Mouse (Mus musculus) layer of hippocampus, adult 8-10 months (tissue): ENCODE measurements around the gene Gm21834. TPM values are rescaled to one million over a fixed set of nuclear protein-coding genes. Genes with fewer than 3 reads are reported as not detected.

ENCODE experiments used
- DNase-seq, 2 experiments: peaks; one replicate each; pipeline ENCODE4 v3.0.0; 2022; ENCODE audit warnings: low spot score in 2 of 2
- total RNA-seq, 4 experiments: library from RNA; stranded (reverse); gene quantifications; 2 replicates each; pipeline ENCODE4 v1.2.4; 2022

The Gm21834 gene
- total RNA-seq: not detected

DNA sequence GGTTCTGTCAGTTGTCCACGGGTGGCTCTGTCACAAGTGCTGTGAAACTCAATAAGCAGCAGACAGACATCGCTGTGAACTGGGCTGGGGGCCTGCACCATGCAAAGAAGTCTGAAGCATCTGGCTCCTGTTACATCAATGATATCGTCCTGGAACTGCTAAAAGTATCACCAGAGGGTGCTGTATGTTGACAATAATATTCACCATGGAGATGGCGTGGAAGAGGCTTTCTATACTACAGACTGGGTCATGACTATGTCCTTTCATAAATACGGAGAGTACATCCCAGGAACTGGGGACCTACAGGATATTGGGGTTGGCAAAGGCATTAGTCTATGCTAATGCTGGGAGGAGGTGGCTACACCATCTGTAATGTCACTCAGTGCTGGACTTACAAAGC, at the start of gene Gm21834:
Gm21834 (minus strand) TSS at position 101 of the 400 bp plus-strand sequence.
- no peak for DNase-seq

DNA sequence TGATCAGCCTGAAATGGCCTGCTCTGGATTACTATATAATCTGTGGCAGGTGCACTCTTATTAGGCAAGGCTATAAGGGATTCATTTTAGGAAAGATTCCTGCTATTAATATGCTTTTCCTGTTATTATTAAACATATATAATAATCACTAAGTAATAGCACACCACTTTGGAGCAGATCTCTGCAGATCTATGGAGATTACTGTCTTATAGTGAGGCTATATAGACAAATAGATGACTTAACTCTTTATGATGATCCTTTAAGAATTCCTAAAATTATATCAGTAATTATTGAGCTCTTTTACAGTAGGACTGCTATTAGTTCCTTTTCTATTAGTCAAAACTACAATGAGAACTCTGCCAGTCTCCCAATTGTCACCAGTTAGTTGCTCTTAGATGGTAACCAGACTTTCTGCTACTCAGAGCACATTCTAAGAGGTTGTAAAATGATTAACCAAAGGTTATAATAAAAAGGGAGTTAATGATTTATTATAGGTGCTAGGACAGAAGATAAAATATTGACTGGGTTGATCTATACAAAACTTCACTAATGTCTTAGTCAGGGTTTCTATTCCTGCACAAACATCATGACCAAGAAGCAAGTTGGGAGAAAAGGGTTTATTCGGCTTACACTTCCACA, 46.3 kb upstream of the Gm21834 start:
- no peak for DNase-seq

DNA sequence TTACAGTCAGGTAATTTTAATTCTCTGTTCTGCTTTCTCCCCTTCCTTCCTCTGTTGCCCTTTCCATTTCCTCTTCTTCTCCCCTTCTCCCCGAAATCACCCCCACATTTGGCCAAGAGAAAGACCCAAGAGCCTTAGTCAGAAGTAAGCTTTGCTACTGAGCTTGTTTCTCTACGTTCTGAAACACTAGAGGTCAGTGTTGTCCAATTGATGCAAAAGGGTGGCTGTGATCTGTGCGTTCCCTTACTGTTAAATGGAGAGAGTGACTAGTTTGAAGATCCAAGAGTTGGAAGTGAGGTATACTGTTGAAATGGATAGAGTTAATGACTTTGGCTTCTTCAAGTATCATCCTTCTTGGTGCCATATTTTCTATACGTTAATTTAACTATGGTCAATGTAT, 28.9 kb upstream of the Gm21834 start:
- DNase-seq: peak; percentile 10 to 21

DNA sequence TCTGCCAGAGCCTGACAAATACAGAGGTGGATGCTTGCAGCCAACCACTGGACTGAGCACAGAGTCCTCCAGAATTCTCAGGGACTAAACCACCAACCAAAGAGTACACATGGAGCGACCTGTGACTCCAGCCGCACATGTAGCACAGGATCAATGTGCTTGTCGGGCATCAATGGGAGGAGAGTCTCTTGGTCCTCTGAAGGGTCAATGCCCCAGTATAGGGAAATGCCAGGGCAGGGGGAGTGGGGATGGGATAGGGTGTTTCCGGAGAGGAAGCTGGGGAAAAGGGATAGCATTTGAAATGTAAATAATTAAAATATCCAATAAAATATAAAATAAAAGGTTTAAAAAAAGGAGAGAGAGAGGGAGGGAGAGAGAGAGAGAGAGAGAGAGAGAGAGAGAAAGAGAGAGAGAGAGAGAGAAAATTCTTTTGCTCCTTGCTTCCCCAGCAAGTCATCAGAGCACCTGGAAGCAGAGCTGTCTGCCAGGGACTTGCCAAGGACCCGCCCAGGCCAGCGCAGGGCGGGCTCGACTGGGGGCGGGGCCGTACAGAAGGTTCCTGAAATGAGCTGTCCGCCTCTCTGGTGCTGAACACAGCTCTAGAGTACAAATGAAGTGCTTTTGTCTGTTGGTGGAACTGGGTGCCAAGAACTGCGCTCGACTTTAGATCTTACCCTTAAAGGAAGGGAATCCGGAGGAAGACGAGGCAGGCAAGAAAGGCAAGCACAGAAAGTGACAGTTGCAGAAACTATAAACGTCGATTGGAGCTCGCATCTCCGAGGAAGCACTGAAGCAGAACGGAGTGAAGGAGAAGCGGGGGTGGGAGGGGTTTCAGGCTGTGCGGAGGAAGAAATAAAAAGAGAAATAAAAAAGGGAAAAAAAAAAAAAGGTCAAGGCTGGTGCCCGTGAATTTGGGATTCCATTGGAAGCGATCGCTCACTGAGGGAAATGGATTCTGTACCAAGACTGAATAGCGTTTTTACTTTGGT, 26.9 kb upstream of the Gm21834 start, which contains the start of gene Cntnap5c:
Cntnap5c (plus strand) TSS at position 949 of the 989 bp plus-strand sequence.
- peak; percentile 25 to 36 for DNase-seq

GRCm38 (mm10) chr17:57767306-57767705, 25.3 kb upstream of the Gm21834 start:
- no peak for DNase-seq

GRCm38 (mm10) chr17:57758033-57758432, 16.0 kb upstream of the Gm21834 start:
- no peak for DNase-seq

GRCm38 (mm10) chr17:57694791-57695190, 47.2 kb downstream of the Gm21834 start:
- peak; percentile 68 to 74 for DNase-seq

Other genes starting within 250 kb of the Gm21834 start
- under 1 TPM; 0.04 to 0.26 (median 0.07) TPM for gene Vmn2r120, start 196.7 kb downstream of the Gm21834 start, total RNA-seq
- 10 to 100 TPM; 18.5 to 25.8 (median 21.9) TPM for gene Cntnap5c, start 27.4 kb upstream of the Gm21834 start, total RNA-seq